Mouse (Mus musculus): ENCODE results near the gene Gm6525.

- no peak for TF ChIP-seq CTCF (IDR thresholded peaks at IDR 0.05; ENCODE audit: low read depth)
- no peak for TF ChIP-seq EP300 (IDR thresholded peaks at IDR 0.05; ENCODE audit: low read depth)
These were observed 46.5 kb upstream of the Gm6525 start for GRCm38 (mm10) chr3:84127431-84127830.

Measured in liver, embryonic 14.5 days (tissue).